Mouse (Mus musculus) hindbrain, postnatal 0 days (tissue): ENCODE measurements around the gene Rapgef2. TPM values are rescaled to one million over a fixed set of nuclear protein-coding genes. Genes with fewer than 3 reads are reported as not detected.

Experiments
- ATAC-seq: fragments of 200-750 bp; cut with Nextera tagmentation; 2 replicates; pipeline ENCODE4 v1.8.0; 2017; ENCODE audit warnings: mild to moderate bottlenecking, moderate TSS enrichment, moderate library complexity
- DNase-seq: peaks from one replicate; pipeline ENCODE4 v3.0.0-alpha.2; 2015; ENCODE audit warnings: low spot score
- H3K27ac ChIP-seq: fragments of 300-500 bp; sonication (generic); 2 replicates; pipeline ENCODE4 v1.5.1; 2014; ENCODE audit warnings: mild to moderate bottlenecking
- H3K27me3 ChIP-seq: fragments of 300-500 bp; sonication (generic); 2 replicates; pipeline ENCODE4 v1.6.1; 2014; ENCODE audit warnings: low read length, mixed read lengths; ENCODE audit not compliant: insufficient read depth
- H3K36me3 ChIP-seq: fragments of 300-500 bp; sonication (generic); 2 replicates; pipeline ENCODE4 v1.6.1; 2014; ENCODE audit warnings: low read length, mixed read lengths; ENCODE audit not compliant: insufficient read depth
- H3K4me1 ChIP-seq: fragments of 300-500 bp; sonication (generic); 2 replicates; pipeline ENCODE4 v1.6.1; 2014; ENCODE audit warnings: antibody characterized with exemption, low read length, mixed read lengths; ENCODE audit not compliant: insufficient read depth
- H3K4me2 ChIP-seq: fragments of 300-500 bp; sonication (generic); 2 replicates; pipeline ENCODE4 v1.6.1; 2014; ENCODE audit warnings: low read depth, mild to moderate bottlenecking, low read length, moderate library complexity, mixed read lengths
- H3K4me3 ChIP-seq: fragments of 300-500 bp; sonication (generic); 2 replicates; pipeline ENCODE4 v1.5.1; 2014; ENCODE audit warnings: low read length
- H3K9ac ChIP-seq: fragments of 300-500 bp; sonication (generic); replicated peaks from 2 replicates; pipeline ENCODE4 v1.6.1; 2014; ENCODE audit warnings: mild to moderate bottlenecking, low read length, moderate library complexity, mixed read lengths
- H3K9me3 ChIP-seq: fragments of 300-500 bp; sonication (generic); 2 replicates; pipeline ENCODE4 v1.6.1; 2016; ENCODE audit warnings: low read length, mixed read lengths
- CTCF ChIP-seq: IDR thresholded peaks from 2 replicates; pipeline ENCODE4 v1.5.1; 2016; ENCODE audit warnings: antibody characterized with exemption, control low read depth, low read depth
- WGBS: fragments of 180-500 bp; shearing (Covaris S2); extraction: QIAGEN DNeasy Blood & Tissue Kit; methylation state at CpG from one replicate; pipeline ENCODE4 v1.1.7; 2014; 5-methylcytosine and 5-hydroxymethylcytosine counted together
- polyA plus RNA-seq: library from polyadenylated mRNA; unstranded; fragments of >200 nt; fragmentation: Nextera tagmentation; extraction: Ambion mirVana; gene quantifications from 2 replicates; pipeline ENCODE4 v1.2.1, GENCODE M21; 2015
- total RNA-seq: library from RNA; depleted of rRNA; stranded (reverse); fragments of >200 nt; gene quantifications from 2 replicates; pipeline ENCODE4 v1.2.3, GENCODE M21; 2014

The Rapgef2 gene
- total and polyA plus RNA-seq, 2 experiments from 2014 or later = 8.8 to 49.8 TPM

- 77% methylated on average over 5 of the region's 5 CpGs for WGBS
- Histone ChIP-seq H3K9ac (no peak overlapping the region), H3K4me3 (no peak overlapping the region), H3K4me1 (no peaks in the 10 kb centered on the region), H3K36me3 (no peaks in the 10 kb centered on the region), H3K27me3 (no peaks in the 10 kb centered on the region), H3K27ac (no peak overlapping the region), H3K4me2 (no peak overlapping the region), H3K9me3 (no peaks in the 10 kb centered on the region)
- ATAC-seq = no peak
- no peak for TF ChIP-seq CTCF
- no peak for DNase-seq
Observed at GRCm38 (mm10) chr3:79248659-79249235, 37.6 kb downstream of the Rapgef2 start.

GRCm38 (mm10) chr3:79248208-79248607 is 38.1 kb downstream of the Rapgef2 start:
- no peaks in the 10 kb centered on the region for H3K36me3 ChIP-seq
- TF ChIP-seq CTCF = no peak
- no peak for DNase-seq
- no peak for ATAC-seq
- no peak overlapping the region for H3K9ac ChIP-seq
- no peaks in the 10 kb centered on the region for H3K4me1 ChIP-seq
- no peaks in the 10 kb centered on the region for H3K27me3 ChIP-seq
- H3K27ac ChIP-seq = no peak overlapping the region
- no peaks in the 10 kb centered on the region for H3K9me3 ChIP-seq
- H3K4me2 ChIP-seq = no peak overlapping the region
- H3K4me3 ChIP-seq = no peak overlapping the region
- WGBS = 89% methylated on average over 11 of the region's 11 CpGs

- WGBS = 84% methylated on average over 9 of the region's 9 CpGs
- Histone ChIP-seq H3K27me3 (no peaks in the 10 kb centered on the region), H3K9me3 (no peaks in the 10 kb centered on the region), H3K4me1 (no peaks in the 10 kb centered on the region), H3K4me2 (no peak overlapping the region), H3K4me3 (no peak overlapping the region), H3K9ac (no peak overlapping the region), H3K27ac (no peak overlapping the region), H3K36me3 (no peaks in the 10 kb centered on the region)
- DNase-seq (no peak), ATAC-seq (no peak)
- no peak for TF ChIP-seq CTCF
Observed at GRCm38 (mm10) chr3:79244347-79244746, 42.0 kb downstream of the Rapgef2 start.

- 70% methylated on average over 12 of the region's 12 CpGs for WGBS
Observed at GRCm38 (mm10) chr3:79242922-79243705, 43.2 kb downstream of the Rapgef2 start.

GRCm38 (mm10) chr3:79242298-79242697 is 44.0 kb downstream of the Rapgef2 start:
- H3K36me3 ChIP-seq = no peaks in the 10 kb centered on the region
- H3K4me2 ChIP-seq = no peak overlapping the region
- ATAC-seq (no peak), DNase-seq (no peak)
- H3K9ac ChIP-seq = no peak overlapping the region
- TF ChIP-seq CTCF = no peak
- no peaks in the 10 kb centered on the region for H3K27me3 ChIP-seq
- no peaks in the 10 kb centered on the region for H3K4me1 ChIP-seq
- 70% methylated on average over 8 of the region's 8 CpGs for WGBS
- H3K27ac ChIP-seq = no peak overlapping the region
- H3K4me3 ChIP-seq = no peak overlapping the region
- no peaks in the 10 kb centered on the region for H3K9me3 ChIP-seq

More at GRCm38 (mm10) chr3:79242922-79243705, 43.2 kb downstream of the Rapgef2 start:
- no peak overlapping the region for H3K4me2 ChIP-seq
- no peak for TF ChIP-seq CTCF
- no peak overlapping the region for H3K9ac ChIP-seq
- H3K4me3 ChIP-seq = no peak overlapping the region
- no peaks in the 10 kb centered on the region for H3K9me3 ChIP-seq
- H3K4me1 ChIP-seq = no peaks in the 10 kb centered on the region
- ATAC-seq = no peak
- H3K27ac ChIP-seq = no peak overlapping the region
- H3K27me3 ChIP-seq = no peaks in the 10 kb centered on the region
- no peaks in the 10 kb centered on the region for H3K36me3 ChIP-seq
- no peak for DNase-seq

- H3K4me3 ChIP-seq = no peak overlapping the region
- no peak for ATAC-seq
- WGBS = 88% methylated on average over 6 of the region's 6 CpGs
- H3K9me3 ChIP-seq = no peaks in the 10 kb centered on the region
- no peak for TF ChIP-seq CTCF
- no peak overlapping the region for H3K4me2 ChIP-seq
- DNase-seq = no peak
- no peaks in the 10 kb centered on the region for H3K36me3 ChIP-seq
- no peak overlapping the region for H3K9ac ChIP-seq
- no peaks in the 10 kb centered on the region for H3K27me3 ChIP-seq
- no peaks in the 10 kb centered on the region for H3K4me1 ChIP-seq
- no peak overlapping the region for H3K27ac ChIP-seq
Observed at GRCm38 (mm10) chr3:79239066-79239462, 47.3 kb downstream of the Rapgef2 start.
